Mouse (Mus musculus): ENCODE data around the gene Tbcc.

GRCm38 (mm10) chr17:46857361-46857902 is 33.1 kb upstream of the Tbcc start:
- TF ChIP-seq CTCF (IDR thresholded peaks at IDR 0.05; ENCODE audit: low read depth) (0 out of 2 replicates have a peak, but pooled peaks have one; percentile 1), EP300 (optimal IDR thresholded peaks at IDR 0.05) (no peak)

Measured in stomach, postnatal 0 days (tissue).